Mouse (Mus musculus): ENCODE measurements around the gene Hunk.

GRCm38 (mm10) chr16:90418661-90419060 is 32.8 kb downstream of the Hunk start:
- TF ChIP-seq CTCF (conservative IDR thresholded peaks at IDR 0.05; ENCODE audit: low read length) (no peak), POU5F1 (IDR thresholded peaks at IDR 0.05; ENCODE audit: borderline replicate concordance, low read length) (no peak), NANOG (IDR thresholded peaks at IDR 0.05; ENCODE audit: borderline replicate concordance, low read length) (no peak)

Data from E14TG2a.4 (cell line).